Mouse (Mus musculus) liver, adult 2 months (tissue): ENCODE data around the gene Zfp748. TPM values are rescaled to one million over a fixed set of nuclear protein-coding genes. Genes with fewer than 3 reads are reported as not detected.

ENCODE experiments used
- DNase-seq: peaks from one replicate; pipeline ENCODE4 v3.0.0-alpha.2; 2011; ENCODE audit warnings: low read depth, low spot score; ENCODE audit errors: extremely low read depth
- H3K27ac ChIP-seq: fragments of 200-500 bp; replicated peaks from 2 replicates; pipeline ENCODE4 v1.5.1; 2012; ENCODE audit warnings: low read depth, mild to moderate bottlenecking, control low read depth, inconsistent platforms, low read length; ENCODE audit not compliant: insufficient read depth
- H3K27me3 ChIP-seq: fragments of 200-500 bp; 2 replicates; pipeline ENCODE4 v1.6.1; 2012; ENCODE audit warnings: mild to moderate bottlenecking, moderate library complexity, low read length, inconsistent platforms; ENCODE audit not compliant: control insufficient read depth, insufficient read depth
- H3K36me3 ChIP-seq: fragments of 200-500 bp; 2 replicates; pipeline ENCODE4 v1.6.1; 2012; ENCODE audit warnings: low read length, inconsistent platforms; ENCODE audit not compliant: control insufficient read depth, insufficient read depth
- H3K4me1 ChIP-seq: fragments of 200-500 bp; 2 replicates; pipeline ENCODE4 v1.6.1; 2011; ENCODE audit warnings: low read length; ENCODE audit not compliant: control insufficient read depth, insufficient read depth
- H3K4me3 ChIP-seq: fragments of 200-500 bp; 2 replicates; pipeline ENCODE4 v1.5.1; 2011; ENCODE audit warnings: low read depth, mild to moderate bottlenecking, control low read depth, low read length, moderate library complexity; ENCODE audit not compliant: insufficient read depth
- H3K79me2 ChIP-seq: fragments of 200-500 bp; 2 replicates; pipeline ENCODE4 v1.6.1; 2012; ENCODE audit warnings: inconsistent platforms, mild to moderate bottlenecking, low read length, moderate library complexity; ENCODE audit not compliant: control insufficient read depth, insufficient read depth
- H3K9ac ChIP-seq: fragments of 200-500 bp; 2 replicates; pipeline ENCODE4 v1.6.1; 2012; ENCODE audit warnings: low read depth, mild to moderate bottlenecking, control low read depth, inconsistent platforms, low read length
- CTCF ChIP-seq: fragments of 200-500 bp; IDR thresholded peaks from 2 replicates; pipeline ENCODE4 v1.5.1; 2011; ENCODE audit warnings: low read depth, low read length, control low read depth
- POLR2A ChIP-seq: fragments of 200-500 bp; IDR thresholded peaks from 2 replicates; pipeline ENCODE4 v1.6.1; 2011; ENCODE audit warnings: low read length, control low read depth; ENCODE audit not compliant: insufficient read depth; ENCODE audit errors: extremely low read depth
- WGBS: fragments of 180-500 bp; shearing (Covaris S2); methylation state at CpG from one replicate; pipeline ENCODE4 v1.1.7; 2018; 5-methylcytosine and 5-hydroxymethylcytosine counted together
- polyA plus RNA-seq: library from polyadenylated mRNA; depleted of rRNA; stranded (reverse); fragments of >200 nt; gene quantifications from 2 replicates; pipeline ENCODE4 v1.2.3, GENCODE M21; 2012; rRNA removed
- total RNA-seq: library from RNA; depleted of rRNA; stranded (reverse); fragments of >200 nt; gene quantifications from 2 replicates; pipeline ENCODE4 v1.2.3, GENCODE M21; 2014; rRNA removed

Gene Zfp748
- 6.8 and 8.9 TPM in 2 replicates for total RNA-seq
- 0.66 and 0.81 TPM in 2 replicates for polyA plus RNA-seq

GRCm38 (mm10) chr13:67553730-67554129 lies at the start of gene Zfp748:
TSS of gene Zfp748 (minus strand) at chr13:67553830.
- WGBS = 84% methylated on average over 4 of the region's 4 CpGs

GRCm38 (mm10) chr13:67572591-67573189 lies 19.1 kb upstream of the Zfp748 start:
- no peak overlapping the region for H3K9ac ChIP-seq

More at GRCm38 (mm10) chr13:67553730-67554129, at the start of gene Zfp748:
- Histone ChIP-seq H3K27me3 (no peaks in the 10 kb centered on the region), H3K9ac (peak within 1 kb of the TSS; percentile 91), H3K4me1 (peaks cover 3% of the 10 kb centered on the region), H3K4me3 (peak within 1 kb of the TSS; percentile 85), H3K36me3 (no peaks in the 10 kb centered on the region; the same call in 1 of the 2 replicates), H3K27ac (peak within 1 kb of the TSS; percentile 64), H3K79me2 (peaks cover 8% of the 10 kb centered on the region; the same call in 1 of the 2 replicates)
- DNase-seq = no peak
- TF ChIP-seq CTCF = no peak
- TF ChIP-seq POLR2A = no peak

GRCm38 (mm10) chr13:67552505-67553346 lies 904 bp downstream of the Zfp748 start:
- H3K4me3 ChIP-seq = peak overlapping the region; percentile 85
- no peaks in the 10 kb centered on the region; the same call in 1 of the 2 replicates for H3K36me3 ChIP-seq
- peak overlapping the region; percentile 64 for H3K27ac ChIP-seq
- under 1% methylated on average over 44 of the region's 44 CpGs for WGBS
- DNase-seq = peak; percentile 94
- no peaks in the 10 kb centered on the region for H3K27me3 ChIP-seq
- TF ChIP-seq CTCF (no peak), POLR2A (no peak)
- H3K4me1 ChIP-seq = peaks cover 3% of the 10 kb centered on the region
- peaks cover 8% of the 10 kb centered on the region; the same call in 1 of the 2 replicates for H3K79me2 ChIP-seq
- peak overlapping the region; percentile 91 for H3K9ac ChIP-seq

More at GRCm38 (mm10) chr13:67572591-67573189, 19.1 kb upstream of the Zfp748 start:
- Histone ChIP-seq H3K79me2 (no peaks in the 10 kb centered on the region), H3K27me3 (no peaks in the 10 kb centered on the region), H3K4me1 (no peaks in the 10 kb centered on the region), H3K27ac (no peak overlapping the region), H3K4me3 (no peak overlapping the region), H3K36me3 (no peaks in the 10 kb centered on the region)
- 73% methylated on average over 5 of the region's 5 CpGs for WGBS
- no peak for DNase-seq
- no peak for TF ChIP-seq POLR2A
- no peak for TF ChIP-seq CTCF

- no peak overlapping the region for H3K27ac ChIP-seq
- no peak for TF ChIP-seq CTCF
- TF ChIP-seq POLR2A = no peak
- H3K4me1 ChIP-seq = no peaks in the 10 kb centered on the region
- H3K9ac ChIP-seq = no peak overlapping the region
- H3K27me3 ChIP-seq = no peaks in the 10 kb centered on the region
- H3K36me3 ChIP-seq = peaks cover 38% of the 10 kb centered on the region
- DNase-seq = no peak
- H3K4me3 ChIP-seq = no peak overlapping the region
- peaks cover 5% of the 10 kb centered on the region; the same call in 1 of the 2 replicates for H3K79me2 ChIP-seq
- 100% methylated on average over 1 of the region's 1 CpGs for WGBS
Observed at GRCm38 (mm10) chr13:67545941-67546340, 7.7 kb downstream of the Zfp748 start.

- peaks cover 15% of the 10 kb centered on the region; the same call in 1 of the 2 replicates for H3K79me2 ChIP-seq
- peaks cover 3% of the 10 kb centered on the region for H3K4me1 ChIP-seq
- no peak overlapping the region for H3K27ac ChIP-seq
- no peak for DNase-seq
- no peak overlapping the region for H3K4me3 ChIP-seq
- 85% methylated on average over 3 of the region's 3 CpGs for WGBS
- no peaks in the 10 kb centered on the region for H3K27me3 ChIP-seq
- H3K9ac ChIP-seq = no peak overlapping the region
- TF ChIP-seq POLR2A (no peak), CTCF (no peak)
- no peaks in the 10 kb centered on the region for H3K36me3 ChIP-seq
Observed at GRCm38 (mm10) chr13:67527049-67527730, 26.4 kb downstream of the Zfp748 start.
